Mouse (Mus musculus) forebrain, embryonic 10.5 days (tissue): Measurements from ENCODE around the gene Zfp467. TPM values are rescaled to one million over a fixed set of nuclear protein-coding genes. Genes with fewer than 3 reads are reported as not detected.

ENCODE experiments used
- DNase-seq: peaks from one replicate; pipeline ENCODE4 v3.0.0-alpha.2; 2017; ENCODE audit warnings: low spot score; ENCODE audit errors: extremely low spot score
- H3K27ac ChIP-seq: fragments of 300-500 bp; sonication (generic); 2 replicates; pipeline ENCODE4 v1.5.1; 2016; ENCODE audit warnings: mild to moderate bottlenecking
- H3K27me3 ChIP-seq: fragments of 300-500 bp; sonication (generic); 2 replicates; pipeline ENCODE4 v1.6.1; 2016; ENCODE audit warnings: mild to moderate bottlenecking; ENCODE audit not compliant: poor library complexity, severe bottlenecking
- H3K36me3 ChIP-seq: fragments of 300-500 bp; sonication (generic); replicated peaks from 2 replicates; pipeline ENCODE4 v1.6.1; 2016; ENCODE audit warnings: mild to moderate bottlenecking, moderate library complexity
- H3K4me1 ChIP-seq: fragments of 300-500 bp; sonication (generic); 2 replicates; pipeline ENCODE4 v1.6.1; 2016
- H3K4me3 ChIP-seq: fragments of 300-500 bp; sonication (generic); 2 replicates; pipeline ENCODE4 v1.5.1; 2016; ENCODE audit warnings: mild to moderate bottlenecking, moderate library complexity
- H3K9me3 ChIP-seq: fragments of 300-500 bp; sonication (generic); 2 replicates; pipeline ENCODE4 v1.6.1; 2016; ENCODE audit warnings: mild to moderate bottlenecking, moderate library complexity
- WGBS: fragments of 180-500 bp; shearing (Covaris S2); methylation state at CpG from one replicate; pipeline ENCODE4 v1.1.7; 2016; 5-methylcytosine and 5-hydroxymethylcytosine counted together
- polyA plus RNA-seq: library from polyadenylated mRNA; unstranded; fragments of >200 nt; fragmentation: Nextera tagmentation; extraction: Ambion mirVana; gene quantifications from 2 replicates; pipeline ENCODE4 v1.2.1, GENCODE M21; 2016

The Zfp467 gene
- polyA plus RNA-seq, 1 experiment from 2014 or later, result 13.1 TPM

DNA sequence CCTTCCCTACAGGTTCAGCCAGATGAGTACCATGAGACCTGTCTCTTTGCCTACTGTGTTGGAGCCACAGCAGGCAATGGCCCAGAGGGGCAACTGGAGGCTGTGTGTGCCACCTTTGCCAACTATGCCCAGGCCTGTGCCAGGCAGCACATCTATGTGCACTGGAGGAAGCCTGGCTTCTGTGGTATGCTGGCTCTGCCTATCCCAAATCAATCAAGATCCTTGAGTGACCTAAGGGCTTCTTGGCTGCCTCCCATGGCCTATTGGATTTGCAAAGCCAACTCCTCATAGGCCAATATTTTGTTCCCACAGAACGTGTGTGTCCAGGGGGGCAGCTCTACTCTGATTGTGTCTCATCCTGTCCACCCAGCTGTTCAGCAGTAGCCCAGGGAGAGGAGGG is 6.5 kb upstream of the Zfp467 start:
- no peak for DNase-seq
- H3K4me1 ChIP-seq, result peaks cover 2% of the 10 kb centered on the region
- no peak overlapping the region for H3K27ac ChIP-seq
- 77% methylated on average over 1 of the region's 1 CpGs for WGBS
- H3K4me3 ChIP-seq, result no peak overlapping the region
- H3K36me3 ChIP-seq, result no peaks in the 10 kb centered on the region
- H3K9me3 ChIP-seq, result no peaks in the 10 kb centered on the region
- H3K27me3 ChIP-seq, result peaks cover 11% of the 10 kb centered on the region

GRCm38 (mm10) chr6:48448527-48448926 is 2.9 kb upstream of the Zfp467 start:
- Histone ChIP-seq H3K27me3 (peaks cover 23% of the 10 kb centered on the region), H3K9me3 (no peaks in the 10 kb centered on the region), H3K4me3 (no peak overlapping the region), H3K36me3 (no peaks in the 10 kb centered on the region), H3K27ac (0 out of 2 replicates have a peak overlapping the region, but pooled peaks have one; percentile 35), H3K4me1 (peaks cover 35% of the 10 kb centered on the region)
- no peak for DNase-seq
- WGBS, result 82% methylated on average over 7 of the region's 7 CpGs

DNA sequence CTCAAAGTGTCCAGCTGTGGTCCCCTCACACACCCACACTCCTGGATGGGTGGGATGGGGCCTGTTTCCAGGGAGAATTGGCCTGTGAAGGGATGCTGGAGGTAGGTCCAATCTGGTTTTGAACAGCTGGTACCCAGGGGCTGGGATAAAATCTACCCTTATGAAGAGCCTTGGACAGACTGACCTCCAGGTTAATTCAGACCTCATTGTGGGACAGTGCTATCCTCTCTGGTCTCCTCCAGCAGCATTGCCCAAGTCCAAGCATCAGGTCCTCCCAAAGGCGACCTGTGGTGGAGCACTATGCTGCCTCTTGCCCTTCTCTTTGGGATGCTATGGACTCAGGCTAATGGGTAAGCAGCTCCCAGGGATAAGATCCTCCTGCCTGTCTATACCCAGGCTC is 2.3 kb upstream of the Zfp467 start, which contains the start of gene Sspo:
TSS of gene Sspo (plus strand) at position 301 of the 400 bp plus-strand sequence.
- 75% methylated on average over 1 of the region's 1 CpGs for WGBS

DNA sequence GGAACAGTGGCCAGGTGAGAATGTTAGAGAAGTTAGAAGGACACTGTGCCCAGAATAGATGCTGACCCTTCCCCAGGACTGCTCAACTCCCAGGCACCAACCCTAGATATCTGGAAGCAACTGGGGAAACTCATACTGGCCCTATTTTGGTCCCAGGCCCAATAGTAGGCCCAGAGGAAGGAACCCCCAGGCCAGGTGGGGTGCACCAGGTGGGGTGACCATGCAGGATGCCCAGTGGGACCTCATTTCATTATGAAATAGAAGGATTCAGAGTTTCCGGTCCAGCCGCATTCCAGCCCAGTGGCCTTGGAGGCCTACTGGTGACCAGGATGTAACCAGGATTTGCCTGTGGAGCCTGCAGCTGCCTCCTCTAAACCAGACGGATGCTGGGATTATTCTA is 1.3 kb upstream of the Zfp467 start:
- Histone ChIP-seq H3K27me3 (peaks cover 23% of the 10 kb centered on the region), H3K9me3 (peaks cover 8% of the 10 kb centered on the region; the same call in 1 of the 2 replicates), H3K4me3 (no peak overlapping the region), H3K4me1 (peaks cover 44% of the 10 kb centered on the region), H3K36me3 (peaks cover 8% of the 10 kb centered on the region), H3K27ac (0 out of 2 replicates have a peak overlapping the region, but pooled peaks have one; percentile 12)
- DNase-seq, result no peak
- 59% methylated on average over 3 of the region's 3 CpGs for WGBS

More for the DNA sequence above, 2.3 kb upstream of the Zfp467 start, which contains the start of gene Sspo:
- no peak for DNase-seq
- no peak within 1 kb of the TSS for H3K4me3 ChIP-seq
- H3K27me3 ChIP-seq, result peaks cover 23% of the 10 kb centered on the region
- H3K36me3 ChIP-seq, result no peaks in the 10 kb centered on the region
- H3K4me1 ChIP-seq, result peaks cover 41% of the 10 kb centered on the region
- no peaks in the 10 kb centered on the region for H3K9me3 ChIP-seq
- H3K27ac ChIP-seq, result 0 out of 2 replicates have a peak within 1 kb of the TSS, but pooled peaks have one; percentile 35

- 32% methylated on average over 3 of the region's 3 CpGs for WGBS
- Histone ChIP-seq H3K4me3 (peak overlapping the region; percentile 63), H3K36me3 (peaks cover 15% of the 10 kb centered on the region), H3K27me3 (peaks cover 29% of the 10 kb centered on the region), H3K9me3 (peaks cover 12% of the 10 kb centered on the region; the same call in 1 of the 2 replicates), H3K27ac (peak overlapping the region; percentile 96), H3K4me1 (peaks cover 47% of the 10 kb centered on the region)
- no peak for DNase-seq
Measured at GRCm38 (mm10) chr6:48446256-48446655, 631 bp upstream of the Zfp467 start.

DNA sequence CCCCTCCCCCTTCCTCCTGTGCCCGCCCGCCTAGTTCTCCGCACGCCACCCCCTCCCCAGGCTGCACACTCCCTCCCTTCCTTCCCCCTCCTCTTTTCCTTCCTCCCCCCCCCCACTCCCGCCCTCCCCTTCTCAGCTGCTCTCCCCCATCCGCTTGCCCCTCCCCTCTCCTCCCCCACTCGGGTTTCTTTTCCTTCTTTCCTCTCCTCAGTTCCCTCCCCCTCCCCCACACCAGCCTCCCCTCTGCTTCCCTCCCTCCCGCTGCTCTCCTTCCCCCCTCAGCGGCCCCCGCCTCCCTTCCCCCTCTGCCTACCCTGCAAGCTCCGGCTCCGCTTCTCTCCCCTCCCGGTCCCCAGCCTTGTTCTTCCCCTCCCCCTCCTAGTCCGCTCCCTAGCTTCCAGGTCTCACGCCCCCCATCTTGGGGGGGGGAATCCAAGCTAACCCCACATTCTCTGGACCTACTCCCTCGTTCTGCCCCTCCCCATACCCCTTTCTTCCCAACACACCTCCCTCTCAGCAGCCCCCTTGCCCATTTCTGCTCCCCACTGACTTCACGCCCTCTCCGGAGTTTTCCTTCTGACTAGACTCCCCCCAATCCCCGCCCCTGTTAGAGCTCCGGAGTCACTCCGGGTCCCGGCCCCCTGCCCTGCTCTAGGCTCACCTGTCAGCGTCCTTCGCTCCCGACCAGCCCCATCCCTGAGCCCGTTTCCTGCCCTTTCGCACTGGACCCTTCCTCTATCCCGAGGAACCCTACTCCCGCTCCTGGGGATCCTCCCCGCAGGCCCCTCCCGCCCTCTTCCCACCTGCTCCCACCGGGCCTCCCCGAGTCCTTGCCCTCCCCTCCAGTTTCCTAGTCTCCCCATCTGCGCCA is 1.1 kb downstream of the Zfp467 start:
- peaks cover 12% of the 10 kb centered on the region; the same call in 1 of the 2 replicates for H3K9me3 ChIP-seq
- H3K4me1 ChIP-seq, result peaks cover 64% of the 10 kb centered on the region
- H3K4me3 ChIP-seq, result peak overlapping the region; percentile 63
- WGBS, result 1% methylated on average over 29 of the region's 34 CpGs
- peaks cover 46% of the 10 kb centered on the region for H3K27me3 ChIP-seq
- peak; percentile 97 for DNase-seq
- peak overlapping the region; percentile 96 for H3K27ac ChIP-seq
- peaks cover 26% of the 10 kb centered on the region for H3K36me3 ChIP-seq

- peak overlapping the region; percentile 96 for H3K27ac ChIP-seq
- H3K4me3 ChIP-seq, result peak overlapping the region; percentile 63
- 2% methylated on average over 18 of the region's 19 CpGs for WGBS
- peaks cover 12% of the 10 kb centered on the region; the same call in 1 of the 2 replicates for H3K9me3 ChIP-seq
- H3K27me3 ChIP-seq, result peaks cover 54% of the 10 kb centered on the region
- H3K4me1 ChIP-seq, result peaks cover 72% of the 10 kb centered on the region
- peaks cover 31% of the 10 kb centered on the region for H3K36me3 ChIP-seq
- DNase-seq, result peak; percentile 31
Measured at GRCm38 (mm10) chr6:48443592-48444309, 1.9 kb downstream of the Zfp467 start.

DNA sequence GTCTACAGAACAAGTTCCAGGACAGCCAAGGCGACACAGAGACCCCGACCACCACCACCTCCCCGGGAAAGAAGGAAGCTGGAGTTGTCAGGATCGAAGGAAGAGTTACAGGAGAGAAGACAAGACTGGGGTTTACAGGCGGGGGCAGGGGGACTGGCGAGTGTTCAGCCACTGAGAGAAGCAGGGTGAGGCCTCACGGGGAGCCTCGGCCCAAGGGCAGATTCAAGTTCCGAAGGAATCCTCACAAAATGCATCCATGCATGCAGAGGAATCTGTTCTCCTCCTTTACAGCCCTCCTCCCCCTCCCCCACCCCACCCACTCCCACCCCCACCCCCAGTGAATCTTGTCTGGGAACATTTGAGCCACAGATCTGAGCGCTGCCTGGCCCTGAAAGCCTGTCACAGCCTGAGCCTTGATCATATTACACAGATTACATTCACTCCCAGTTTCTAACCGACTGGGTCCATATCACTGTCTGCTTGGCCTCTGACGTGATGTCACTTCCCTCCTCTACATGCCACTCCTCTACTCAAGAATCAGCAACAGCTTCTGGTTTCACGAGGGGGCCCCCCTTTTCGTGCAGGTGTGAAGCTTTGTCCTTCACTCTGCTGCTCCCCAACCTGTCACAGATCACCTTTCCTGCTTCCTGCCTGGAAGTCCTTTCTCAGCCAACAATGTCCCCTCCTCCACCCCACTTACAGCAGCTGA is 5.2 kb downstream of the Zfp467 start:
- peak overlapping the region; percentile 45; the same call in 1 of the 2 replicates for H3K27ac ChIP-seq

DNA sequence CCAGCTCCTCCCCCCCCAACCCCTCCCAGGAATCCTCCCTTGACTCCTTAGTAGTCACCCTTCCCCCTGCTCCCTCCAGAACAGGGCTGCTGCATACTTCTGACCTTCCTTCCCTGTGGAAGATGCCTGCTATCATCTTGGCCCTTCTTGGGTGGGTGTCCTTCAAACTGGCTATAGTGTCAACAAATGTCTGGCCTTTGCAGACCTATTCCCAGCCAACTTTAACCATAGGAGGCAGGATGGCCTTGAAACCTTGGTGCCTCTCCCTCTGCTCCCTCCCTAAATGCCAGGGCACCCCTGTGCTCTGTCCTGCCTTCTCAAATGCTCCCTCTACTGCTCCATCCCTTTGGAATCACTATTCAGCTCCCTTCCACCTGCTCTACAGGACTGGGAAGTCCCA is 6.0 kb downstream of the Zfp467 start:
- H3K27ac ChIP-seq, result 0 out of 2 replicates have a peak overlapping the region, but pooled peaks have one; percentile 45
- peaks cover 69% of the 10 kb centered on the region for H3K27me3 ChIP-seq
- H3K9me3 ChIP-seq, result peaks cover 12% of the 10 kb centered on the region; the same call in 1 of the 2 replicates
- peaks cover 53% of the 10 kb centered on the region for H3K36me3 ChIP-seq
- no peak for DNase-seq
- H3K4me1 ChIP-seq, result peaks cover 61% of the 10 kb centered on the region
- H3K4me3 ChIP-seq, result peak overlapping the region; percentile 46

More for the DNA sequence above, 5.2 kb downstream of the Zfp467 start:
- Histone ChIP-seq H3K4me1 (peaks cover 69% of the 10 kb centered on the region), H3K9me3 (peaks cover 12% of the 10 kb centered on the region; the same call in 1 of the 2 replicates), H3K27me3 (peaks cover 64% of the 10 kb centered on the region), H3K4me3 (no peak overlapping the region; the same call in 1 of the 2 replicates), H3K36me3 (peaks cover 53% of the 10 kb centered on the region)
- WGBS, result 37% methylated on average over 14 of the region's 14 CpGs
- DNase-seq, result no peak

- 11% methylated on average over 55 of the region's 55 CpGs for WGBS
- peaks cover 55% of the 10 kb centered on the region for H3K4me1 ChIP-seq
Measured at GRCm38 (mm10) chr6:48438475-48439125, 7.0 kb downstream of the Zfp467 start.

GRCm38 (mm10) chr6:48437679-48438376 is 7.8 kb downstream of the Zfp467 start:
- peaks cover 69% of the 10 kb centered on the region for H3K27me3 ChIP-seq
- no peak for DNase-seq
- H3K36me3 ChIP-seq, result peaks cover 53% of the 10 kb centered on the region
- H3K4me3 ChIP-seq, result peak overlapping the region; percentile 46
- WGBS, result 26% methylated on average over 35 of the region's 35 CpGs
- peaks cover 12% of the 10 kb centered on the region; the same call in 1 of the 2 replicates for H3K9me3 ChIP-seq
- peaks cover 50% of the 10 kb centered on the region for H3K4me1 ChIP-seq
- no peak overlapping the region for H3K27ac ChIP-seq

More at GRCm38 (mm10) chr6:48438475-48439125, 7.0 kb downstream of the Zfp467 start:
- peak; percentile 33 for DNase-seq
- Histone ChIP-seq H3K36me3 (peaks cover 53% of the 10 kb centered on the region), H3K9me3 (peaks cover 12% of the 10 kb centered on the region; the same call in 1 of the 2 replicates), H3K27ac (peak overlapping the region; percentile 20; the same call in 1 of the 2 replicates), H3K4me3 (peak overlapping the region; percentile 46), H3K27me3 (peaks cover 69% of the 10 kb centered on the region)
